Mouse (Mus musculus): ENCODE results near the gene Mrgprf. TPM values are rescaled to one million over a fixed set of nuclear protein-coding genes. Genes with fewer than 3 reads are reported as not detected.

Mrgprf gene
- total RNA-seq, 1 experiment from 2014 or later = not detected

DNA sequence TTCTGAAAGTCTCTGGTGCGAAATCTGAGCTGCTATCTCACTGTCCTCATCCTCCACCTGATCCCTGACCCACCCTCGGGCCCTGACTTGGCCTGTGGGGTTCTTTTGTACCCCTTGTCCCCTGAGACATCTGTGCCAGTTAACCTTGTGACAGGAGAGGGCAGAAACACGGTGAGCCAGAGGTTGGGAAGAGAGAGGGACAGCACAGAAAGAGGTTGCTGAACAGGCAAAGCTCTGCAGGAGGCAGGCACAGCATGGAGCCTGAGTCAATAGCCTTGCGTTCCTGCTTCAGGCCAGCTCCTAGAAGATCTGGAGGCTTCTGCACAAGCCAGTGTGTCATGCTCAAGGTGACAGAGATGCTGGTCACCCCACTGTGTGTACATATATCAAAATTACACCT, 23.0 kb downstream of the Mrgprf start:
- ATAC-seq (replicated peaks in 1 of 2; ENCODE audit: insufficient read depth in 1 of 2, low FRiP score in 2 of 2, low TSS enrichment in 1 of 2, low read depth in 1 of 2, poor library complexity in 2 of 2, severe bottlenecking in 2 of 2) = no peak

GRCm38 (mm10) chr7:145325697-145326096, 25.1 kb downstream of the Mrgprf start:
- ATAC-seq (replicated peaks in 1 of 2; ENCODE audit: insufficient read depth in 1 of 2, low FRiP score in 2 of 2, low TSS enrichment in 1 of 2, low read depth in 1 of 2, poor library complexity in 2 of 2, severe bottlenecking in 2 of 2) = no peak

- ATAC-seq (replicated peaks in 1 of 2; ENCODE audit: insufficient read depth in 1 of 2, low FRiP score in 2 of 2, low TSS enrichment in 1 of 2, low read depth in 1 of 2, poor library complexity in 2 of 2, severe bottlenecking in 2 of 2) = no peak
These were observed 29.4 kb downstream of the Mrgprf start for GRCm38 (mm10) chr7:145329982-145330381.

DNA sequence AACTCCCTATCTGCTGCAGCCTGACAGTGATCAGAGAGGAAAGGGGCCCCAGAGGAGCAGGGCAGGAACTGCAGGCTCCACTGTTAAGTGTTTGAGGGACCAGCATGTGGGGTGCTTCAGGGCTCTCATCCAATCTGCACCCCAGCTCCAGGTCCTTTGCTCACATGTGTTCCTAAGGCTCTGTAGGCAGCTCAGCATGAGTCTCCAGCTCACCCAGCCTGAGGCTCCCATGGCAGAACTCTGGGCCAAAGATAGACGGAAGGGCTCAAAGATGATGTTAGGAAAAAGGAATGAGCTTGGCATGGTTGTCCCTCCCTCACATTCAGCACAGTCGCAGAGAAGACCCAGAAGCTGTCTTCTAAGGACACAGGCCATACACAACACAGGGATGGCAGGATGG, 30.0 kb downstream of the Mrgprf start:
- ATAC-seq (replicated peaks in 1 of 2; ENCODE audit: insufficient read depth in 1 of 2, low FRiP score in 2 of 2, low TSS enrichment in 1 of 2, low read depth in 1 of 2, poor library complexity in 2 of 2, severe bottlenecking in 2 of 2) = no peak

DNA sequence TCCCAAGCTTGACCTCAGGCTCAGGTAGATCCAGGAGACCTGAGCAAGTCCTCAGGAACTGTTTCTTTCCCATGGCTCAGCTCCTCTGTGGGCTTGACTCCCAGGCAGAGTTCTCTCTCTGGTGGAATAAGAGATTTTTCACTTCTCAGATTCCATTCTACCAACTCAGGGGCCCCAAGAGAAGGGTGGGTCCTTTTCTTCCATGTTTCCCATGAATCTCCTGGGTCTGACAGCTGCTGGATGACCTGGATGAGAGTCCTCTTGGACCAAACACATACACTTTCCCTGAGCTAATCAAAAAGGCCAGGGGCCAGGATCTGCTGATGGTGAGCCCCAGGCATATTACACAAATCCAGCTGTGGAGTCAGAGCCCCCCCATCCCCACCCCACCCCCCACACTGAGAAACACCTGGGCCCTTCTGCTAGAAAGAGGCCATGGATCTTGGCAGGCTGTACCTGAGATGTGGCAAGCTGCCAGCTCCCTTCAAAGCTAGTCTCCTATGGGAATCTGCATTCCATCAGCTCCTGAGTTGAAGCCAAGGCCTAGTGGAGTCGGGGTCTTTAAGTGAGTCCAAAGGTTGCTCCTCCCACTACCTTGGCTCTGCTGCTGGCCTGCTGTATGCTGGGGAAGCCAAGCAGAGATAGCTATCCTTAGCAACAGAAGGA, 31.9 kb downstream of the Mrgprf start:
- no peak for ATAC-seq (replicated peaks in 1 of 2; ENCODE audit: insufficient read depth in 1 of 2, low FRiP score in 2 of 2, low TSS enrichment in 1 of 2, low read depth in 1 of 2, poor library complexity in 2 of 2, severe bottlenecking in 2 of 2)

DNA sequence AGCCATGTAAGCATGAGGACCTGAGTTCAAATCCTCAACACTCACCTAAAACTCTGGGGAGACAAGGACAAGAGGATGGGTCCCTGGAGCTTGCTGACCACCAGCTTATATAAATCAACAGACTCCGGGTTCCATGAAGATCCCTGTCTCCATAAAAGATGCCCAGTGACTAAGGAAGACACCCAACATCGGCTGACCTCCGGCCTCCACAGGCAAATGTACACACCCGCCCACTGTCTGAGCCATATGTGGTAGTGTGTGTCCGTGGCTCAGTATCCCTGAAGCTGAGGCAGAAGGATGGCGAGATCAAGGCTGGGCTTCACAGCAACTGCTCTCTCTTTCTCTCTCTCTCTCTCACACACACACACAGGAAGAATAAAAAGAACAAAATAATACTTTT, 33.3 kb downstream of the Mrgprf start:
- no peak for ATAC-seq (replicated peaks in 1 of 2; ENCODE audit: insufficient read depth in 1 of 2, low FRiP score in 2 of 2, low TSS enrichment in 1 of 2, low read depth in 1 of 2, poor library complexity in 2 of 2, severe bottlenecking in 2 of 2)

- ATAC-seq (replicated peaks in 1 of 2; ENCODE audit: insufficient read depth in 1 of 2, low FRiP score in 2 of 2, low TSS enrichment in 1 of 2, low read depth in 1 of 2, poor library complexity in 2 of 2, severe bottlenecking in 2 of 2) = no peak
These were observed 33.9 kb downstream of the Mrgprf start for GRCm38 (mm10) chr7:145334428-145335027.

GRCm38 (mm10) chr7:145335199-145335598, 34.6 kb downstream of the Mrgprf start:
- no peak for ATAC-seq (replicated peaks in 1 of 2; ENCODE audit: insufficient read depth in 1 of 2, low FRiP score in 2 of 2, low TSS enrichment in 1 of 2, low read depth in 1 of 2, poor library complexity in 2 of 2, severe bottlenecking in 2 of 2)

DNA sequence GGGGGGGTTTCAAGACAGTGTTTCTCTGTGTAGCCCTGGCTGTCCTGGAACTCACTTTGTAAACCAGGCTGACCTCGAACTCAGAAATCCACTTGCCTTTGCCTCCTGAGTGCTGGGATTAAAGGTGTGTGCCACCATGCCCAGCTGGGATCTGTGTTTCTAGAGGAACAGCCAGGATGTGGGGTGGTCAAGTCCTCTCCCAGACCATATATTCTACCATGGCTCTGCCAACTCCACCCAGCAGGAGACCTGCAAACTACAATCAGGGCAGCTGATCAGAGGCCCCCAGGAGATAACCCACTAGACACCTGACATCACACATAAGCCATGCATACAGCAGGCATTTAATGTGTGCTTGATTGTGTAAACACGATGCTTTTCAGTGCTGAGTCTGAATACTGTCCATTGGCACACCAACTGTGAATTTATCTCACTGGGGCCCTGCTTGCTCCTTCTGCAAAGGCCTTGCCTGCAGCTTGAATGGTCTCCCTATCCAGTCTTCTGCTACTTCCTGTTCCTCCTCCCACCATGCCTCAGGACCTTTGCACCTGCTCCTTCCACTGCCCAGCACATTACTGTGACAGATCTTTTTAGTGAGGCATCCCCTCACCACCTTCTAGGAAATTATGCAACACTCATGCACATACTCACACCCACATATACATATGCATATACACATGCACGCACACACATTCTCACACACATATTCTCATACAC, 35.1 kb downstream of the Mrgprf start:
- ATAC-seq (replicated peaks in 1 of 2; ENCODE audit: insufficient read depth in 1 of 2, low FRiP score in 2 of 2, low TSS enrichment in 1 of 2, low read depth in 1 of 2, poor library complexity in 2 of 2, severe bottlenecking in 2 of 2) = no peak

DNA sequence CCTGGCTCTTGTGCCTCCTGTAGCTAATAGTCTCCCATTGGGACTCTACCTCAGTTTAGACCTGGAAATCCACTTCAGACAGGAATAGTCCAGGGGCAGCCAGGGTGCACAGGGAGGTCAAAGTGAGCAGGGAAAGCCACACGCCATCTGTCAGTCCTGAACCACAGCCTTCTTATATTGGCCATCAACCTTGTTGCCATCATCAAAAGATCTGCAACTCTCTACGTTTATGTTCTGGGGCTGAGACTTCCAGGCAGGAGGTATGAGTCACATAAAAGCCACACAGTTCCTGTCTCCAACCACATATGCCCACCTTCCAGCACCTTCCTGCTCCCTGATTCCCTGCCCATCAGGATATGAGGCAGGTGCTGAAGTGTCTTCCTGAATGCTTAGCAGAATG, 37.3 kb downstream of the Mrgprf start:
- ATAC-seq (replicated peaks in 1 of 2; ENCODE audit: insufficient read depth in 1 of 2, low FRiP score in 2 of 2, low TSS enrichment in 1 of 2, low read depth in 1 of 2, poor library complexity in 2 of 2, severe bottlenecking in 2 of 2) = no peak

DNA sequence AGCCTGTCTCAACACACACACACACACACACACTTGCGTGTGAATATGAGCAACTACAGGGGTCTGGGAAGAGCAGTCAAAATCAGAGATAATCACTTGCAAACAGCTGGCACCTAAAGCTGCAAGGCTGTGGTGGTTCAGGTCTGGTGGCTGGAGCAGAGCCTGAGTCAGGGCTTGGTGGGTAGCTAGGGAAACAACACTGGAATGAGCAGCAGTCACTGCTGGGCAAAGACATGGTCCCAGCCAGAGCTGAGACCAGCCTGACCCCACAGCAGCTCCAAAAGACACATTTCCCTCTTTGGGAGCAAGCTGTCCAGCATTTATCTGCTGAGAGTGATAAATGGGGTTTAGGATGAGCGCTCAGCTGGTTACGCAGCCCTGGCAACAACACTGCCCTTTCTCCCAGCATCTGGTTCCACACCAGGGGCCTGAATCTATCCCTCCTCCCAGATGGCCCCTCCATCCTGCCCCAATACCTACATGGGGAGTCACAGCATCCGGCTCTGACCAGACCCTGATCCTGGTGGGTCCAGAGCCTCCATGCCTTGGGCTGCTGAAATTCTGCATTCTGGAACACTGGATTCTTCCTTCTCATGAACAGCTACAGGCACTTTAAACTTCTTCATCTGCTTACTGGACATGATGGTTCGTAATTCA, 39.7 kb downstream of the Mrgprf start:
- peak in 1 of 2 experiments; percentile 39; a peak in 1 of 4 replicates for ATAC-seq (replicated peaks in 1 of 2; ENCODE audit: insufficient read depth in 1 of 2, low FRiP score in 2 of 2, low TSS enrichment in 1 of 2, low read depth in 1 of 2, poor library complexity in 2 of 2, severe bottlenecking in 2 of 2)

Other genes with a start within 250 kb of the Mrgprf start
- not detected in 2 replicates for gene 1810010D01Rik, start 92.7 kb upstream of the Mrgprf start, total RNA-seq (2017)
- 5.7 and 6.6 TPM in 2 replicates for gene Tpcn2, start 16.8 kb upstream of the Mrgprf start, total RNA-seq (2017)
- not detected in 2 replicates for gene Mrgprd, start 14.0 kb downstream of the Mrgprf start, total RNA-seq (2017)